Mouse (Mus musculus): ENCODE data around the gene Herc6. TPM values are rescaled to one million over a fixed set of nuclear protein-coding genes. Genes with fewer than 3 reads are reported as not detected.
"Not testable (repeated sequence)": the region's sequence is repeated elsewhere in the genome, so short reads cannot be mapped to it uniquely, and the experiment has no call there.

The Herc6 gene
- polyA plus RNA-seq, 1 experiment: not detected

DNA sequence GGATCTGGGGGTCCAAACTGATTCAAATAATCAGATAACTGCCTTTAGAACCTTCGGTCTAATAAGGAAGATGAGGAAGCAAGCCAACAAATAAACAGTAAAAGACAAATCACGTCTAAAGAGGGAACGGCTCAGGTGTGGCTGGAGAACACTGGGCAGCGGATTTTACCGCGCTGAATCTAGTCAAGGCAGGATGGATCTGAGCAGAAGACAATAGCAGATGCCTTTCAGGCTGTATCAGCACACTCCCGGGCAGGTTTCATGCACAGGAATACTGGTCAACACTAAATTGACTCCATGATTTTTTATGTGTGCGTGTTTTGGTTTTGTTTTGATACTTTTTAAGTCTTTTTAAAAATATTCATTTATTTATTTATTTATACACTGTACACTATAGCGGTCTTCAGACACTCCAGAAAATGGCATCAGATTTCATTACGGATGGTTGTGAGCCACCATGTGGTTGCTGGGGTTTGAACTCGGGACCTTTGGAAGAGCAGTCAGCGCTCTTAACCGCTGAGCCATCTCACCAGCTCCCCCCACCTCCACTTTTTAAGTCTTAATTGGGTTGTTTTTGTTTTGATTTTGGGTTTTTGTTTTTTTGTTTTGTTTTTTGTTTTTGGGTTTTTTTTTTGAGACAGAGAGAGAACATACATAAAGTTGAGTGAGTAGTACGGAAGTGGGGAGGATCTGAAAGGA lies 44.7 kb upstream of the Herc6 start:
- Histone ChIP-seq H3K4me3 (ENCODE audit: insufficient read depth, low read depth, low read length) (peak overlapping the region; percentile 91), H3K4me1 (ENCODE audit: control insufficient read depth, insufficient read depth, low read length) (no peaks in the 10 kb centered on the region), H3K27ac (ENCODE audit: insufficient read depth, low read depth, low read length) (peak overlapping the region; percentile 6; the same call in 1 of the 2 replicates)
- 14% methylated on average over 14 of the region's 14 CpGs for WGBS
- no peak for TF ChIP-seq POLR2A (IDR thresholded peaks at IDR 0.05; ENCODE audit: insufficient read depth, low read depth, low read length)
- TF ChIP-seq CTCF (IDR thresholded peaks at IDR 0.05; ENCODE audit: insufficient read depth, low read depth, low read length): no peak

DNA sequence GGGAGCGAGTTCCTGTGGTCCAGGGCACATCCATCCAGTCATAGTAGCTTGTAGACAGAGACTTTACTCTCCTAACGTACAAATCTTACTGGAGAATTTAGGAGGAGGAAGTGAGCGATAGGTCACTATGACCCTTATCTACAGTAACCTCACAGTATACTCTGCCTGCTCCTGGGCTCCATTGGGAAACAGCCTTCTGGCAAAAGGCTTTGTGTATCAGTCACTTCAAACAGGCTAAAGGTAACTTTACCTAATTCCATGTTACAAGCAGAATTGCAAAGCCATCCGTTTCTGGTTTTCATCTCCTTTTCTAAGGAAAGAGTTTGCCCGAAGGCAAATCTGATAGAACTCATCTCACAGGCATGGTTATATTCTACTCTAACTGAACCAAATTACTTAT lies 42.9 kb upstream of the Herc6 start:
- H3K4me3 ChIP-seq (ENCODE audit: insufficient read depth, low read depth, low read length): no peak overlapping the region
- TF ChIP-seq POLR2A (IDR thresholded peaks at IDR 0.05; ENCODE audit: insufficient read depth, low read depth, low read length): no peak
- TF ChIP-seq CTCF (IDR thresholded peaks at IDR 0.05; ENCODE audit: insufficient read depth, low read depth, low read length): no peak
- no peaks in the 10 kb centered on the region for H3K4me1 ChIP-seq (ENCODE audit: control insufficient read depth, insufficient read depth, low read length)
- no peak overlapping the region for H3K27ac ChIP-seq (ENCODE audit: insufficient read depth, low read depth, low read length)
- WGBS: 95% methylated on average over 5 of the region's 5 CpGs

GRCm38 (mm10) chr6:57540950-57541498 lies 39.8 kb upstream of the Herc6 start:
- no peak overlapping the region for H3K4me3 ChIP-seq (ENCODE audit: insufficient read depth, low read depth, low read length)
- no peak for TF ChIP-seq CTCF (IDR thresholded peaks at IDR 0.05; ENCODE audit: insufficient read depth, low read depth, low read length)
- TF ChIP-seq POLR2A (IDR thresholded peaks at IDR 0.05; ENCODE audit: insufficient read depth, low read depth, low read length): no peak
- H3K27ac ChIP-seq (ENCODE audit: insufficient read depth, low read depth, low read length): no peak overlapping the region
- WGBS: 81% methylated on average over 5 of the region's 5 CpGs
- H3K4me1 ChIP-seq (ENCODE audit: control insufficient read depth, insufficient read depth, low read length): no peaks in the 10 kb centered on the region

DNA sequence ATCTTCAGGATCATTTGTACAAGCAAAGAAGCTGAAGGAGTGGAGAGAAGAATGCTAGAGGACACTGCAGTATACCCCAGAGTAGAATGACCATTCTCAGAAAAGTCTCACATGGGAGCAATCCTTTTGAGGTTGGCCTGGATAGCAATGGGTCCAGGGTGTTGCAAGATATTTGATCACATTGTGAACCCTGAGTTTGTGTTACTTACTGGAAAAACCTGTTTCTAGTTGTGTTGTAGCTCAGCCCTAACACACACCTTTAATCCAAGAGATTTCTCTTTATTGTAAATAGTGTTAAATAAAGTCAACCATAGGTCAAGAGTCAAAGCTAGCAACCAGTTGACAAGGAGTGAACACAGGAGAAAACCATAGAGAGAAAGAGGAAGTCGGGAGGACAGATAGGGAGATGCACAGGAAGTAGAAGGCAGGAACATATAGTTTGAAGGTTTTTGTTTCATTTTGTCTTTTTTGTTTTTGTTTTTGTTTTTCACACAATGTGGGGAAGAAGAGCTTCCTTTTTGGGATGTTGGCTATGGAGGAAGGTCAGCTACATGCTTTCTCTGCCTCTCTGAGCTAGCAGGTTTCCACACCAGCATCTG lies 39.0 kb upstream of the Herc6 start:
- Histone ChIP-seq H3K4me3 (ENCODE audit: insufficient read depth, low read depth, low read length) (no peak overlapping the region), H3K27ac (ENCODE audit: insufficient read depth, low read depth, low read length) (no peak overlapping the region), H3K4me1 (ENCODE audit: control insufficient read depth, insufficient read depth, low read length) (no peaks in the 10 kb centered on the region)
- TF ChIP-seq CTCF (IDR thresholded peaks at IDR 0.05; ENCODE audit: insufficient read depth, low read depth, low read length) (no peak), POLR2A (IDR thresholded peaks at IDR 0.05; ENCODE audit: insufficient read depth, low read depth, low read length) (no peak)
- 93% methylated on average over 1 of the region's 1 CpGs for WGBS

DNA sequence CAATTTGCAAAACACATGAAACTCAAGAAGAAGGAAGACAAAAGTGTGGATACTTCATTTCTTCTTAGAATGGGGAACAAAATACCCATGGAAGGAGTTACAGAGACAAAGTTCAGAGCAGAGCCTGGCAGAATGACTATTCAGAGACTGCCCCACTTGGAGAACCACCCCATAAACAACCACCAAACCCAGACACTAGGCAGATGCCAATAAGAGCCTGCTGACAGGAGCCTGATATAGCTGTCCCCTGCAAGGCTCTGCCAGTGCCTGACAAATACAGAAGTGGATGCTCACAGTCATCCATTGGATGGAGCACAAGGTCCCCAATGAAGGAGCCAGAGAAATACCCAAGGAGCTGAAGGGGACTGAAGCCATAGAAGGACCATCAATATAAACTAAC lies 37.2 kb upstream of the Herc6 start:
- not testable (repeated sequence) for H3K27ac ChIP-seq (ENCODE audit: insufficient read depth, low read depth, low read length); H3K4me3 ChIP-seq (ENCODE audit: insufficient read depth, low read depth, low read length); H3K4me1 ChIP-seq (ENCODE audit: control insufficient read depth, insufficient read depth, low read length)

DNA sequence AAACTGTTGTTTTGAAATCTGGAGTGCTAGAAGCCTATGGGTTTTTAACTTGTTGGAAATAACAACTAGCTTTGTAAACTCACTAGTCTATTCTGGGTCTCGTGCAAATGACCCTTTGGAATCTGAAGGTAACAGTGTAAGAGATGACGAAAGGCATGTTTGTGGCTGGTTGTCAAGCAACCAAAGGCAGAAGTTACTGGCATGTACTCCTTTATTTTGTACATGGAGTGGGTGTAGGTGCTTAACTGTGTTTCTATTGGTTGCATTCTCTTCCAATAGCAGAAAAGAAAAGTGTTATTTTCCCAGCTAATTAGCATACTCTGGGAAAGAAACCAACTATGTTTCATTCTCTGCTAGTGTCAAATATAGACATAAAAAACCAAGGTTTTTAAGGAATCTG lies 35.9 kb upstream of the Herc6 start:
- no peak overlapping the region for H3K4me3 ChIP-seq (ENCODE audit: insufficient read depth, low read depth, low read length)
- no peak overlapping the region for H3K27ac ChIP-seq (ENCODE audit: insufficient read depth, low read depth, low read length)
- TF ChIP-seq POLR2A (IDR thresholded peaks at IDR 0.05; ENCODE audit: insufficient read depth, low read depth, low read length): no peak
- no peaks in the 10 kb centered on the region for H3K4me1 ChIP-seq (ENCODE audit: control insufficient read depth, insufficient read depth, low read length)
- 19% methylated on average over 2 of the region's 2 CpGs for WGBS

- TF ChIP-seq CTCF (IDR thresholded peaks at IDR 0.05; ENCODE audit: insufficient read depth, low read depth, low read length): no peak
- TF ChIP-seq POLR2A (IDR thresholded peaks at IDR 0.05; ENCODE audit: insufficient read depth, low read depth, low read length): no peak
Observed at GRCm38 (mm10) chr6:57551211-57551796, 29.5 kb upstream of the Herc6 start.

DNA sequence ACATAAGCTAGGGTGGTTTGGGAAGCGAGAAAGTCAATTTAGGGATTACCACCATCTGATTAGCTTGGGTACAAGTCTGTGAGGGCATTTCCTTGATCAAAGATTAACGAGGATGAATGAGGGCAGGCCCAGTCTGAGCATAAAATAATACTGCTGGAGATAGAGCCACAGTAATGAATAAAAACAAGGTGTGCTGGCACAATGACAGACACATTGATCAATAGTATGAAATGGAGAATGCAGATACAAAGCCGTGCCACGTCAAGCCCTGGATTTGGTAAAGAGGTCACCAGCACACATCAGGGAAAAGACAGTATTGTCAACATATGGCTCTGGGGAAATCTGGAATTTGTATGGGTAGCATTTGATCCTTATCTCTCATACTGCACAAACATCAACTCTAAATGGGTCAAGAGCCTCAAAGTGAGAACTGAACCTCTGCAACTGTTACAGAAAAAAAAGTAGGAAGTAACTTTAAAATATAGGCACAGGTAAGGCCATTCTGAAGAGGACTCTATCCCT lies 22.9 kb upstream of the Herc6 start:
- H3K27ac ChIP-seq (ENCODE audit: insufficient read depth, low read depth, low read length): no peak overlapping the region
- WGBS: 51% methylated on average over 4 of the region's 4 CpGs
- no peak overlapping the region for H3K4me3 ChIP-seq (ENCODE audit: insufficient read depth, low read depth, low read length)
- TF ChIP-seq POLR2A (IDR thresholded peaks at IDR 0.05; ENCODE audit: insufficient read depth, low read depth, low read length) (no peak), CTCF (IDR thresholded peaks at IDR 0.05; ENCODE audit: insufficient read depth, low read depth, low read length) (no peak)
- H3K4me1 ChIP-seq (ENCODE audit: control insufficient read depth, insufficient read depth, low read length): no peaks in the 10 kb centered on the region

More at GRCm38 (mm10) chr6:57551211-57551796, 29.5 kb upstream of the Herc6 start:
- 83% methylated on average over 3 of the region's 3 CpGs for WGBS
- Histone ChIP-seq H3K4me1 (ENCODE audit: control insufficient read depth, insufficient read depth, low read length) (no peaks in the 10 kb centered on the region), H3K4me3 (ENCODE audit: insufficient read depth, low read depth, low read length) (no peak overlapping the region), H3K27ac (ENCODE audit: insufficient read depth, low read depth, low read length) (no peak overlapping the region)

- Histone ChIP-seq H3K4me3 (ENCODE audit: insufficient read depth, low read depth, low read length) (no peak overlapping the region), H3K27ac (ENCODE audit: insufficient read depth, low read depth, low read length) (no peak overlapping the region), H3K4me1 (ENCODE audit: control insufficient read depth, insufficient read depth, low read length) (no peaks in the 10 kb centered on the region)
- TF ChIP-seq POLR2A (IDR thresholded peaks at IDR 0.05; ENCODE audit: insufficient read depth, low read depth, low read length): no peak
- no peak for TF ChIP-seq CTCF (IDR thresholded peaks at IDR 0.05; ENCODE audit: insufficient read depth, low read depth, low read length)
- 94% methylated on average over 1 of the region's 1 CpGs for WGBS
Observed at GRCm38 (mm10) chr6:57563454-57563853, 17.3 kb upstream of the Herc6 start.

All from olfactory bulb, adult 2 months (tissue).